Mouse (Mus musculus): ENCODE results near the gene S100a3. TPM values are rescaled to one million over a fixed set of nuclear protein-coding genes. Genes with fewer than 3 reads are reported as not detected.

S100a3 gene
- polyA plus RNA-seq (2012), result not detected in 2 replicates

DNA sequence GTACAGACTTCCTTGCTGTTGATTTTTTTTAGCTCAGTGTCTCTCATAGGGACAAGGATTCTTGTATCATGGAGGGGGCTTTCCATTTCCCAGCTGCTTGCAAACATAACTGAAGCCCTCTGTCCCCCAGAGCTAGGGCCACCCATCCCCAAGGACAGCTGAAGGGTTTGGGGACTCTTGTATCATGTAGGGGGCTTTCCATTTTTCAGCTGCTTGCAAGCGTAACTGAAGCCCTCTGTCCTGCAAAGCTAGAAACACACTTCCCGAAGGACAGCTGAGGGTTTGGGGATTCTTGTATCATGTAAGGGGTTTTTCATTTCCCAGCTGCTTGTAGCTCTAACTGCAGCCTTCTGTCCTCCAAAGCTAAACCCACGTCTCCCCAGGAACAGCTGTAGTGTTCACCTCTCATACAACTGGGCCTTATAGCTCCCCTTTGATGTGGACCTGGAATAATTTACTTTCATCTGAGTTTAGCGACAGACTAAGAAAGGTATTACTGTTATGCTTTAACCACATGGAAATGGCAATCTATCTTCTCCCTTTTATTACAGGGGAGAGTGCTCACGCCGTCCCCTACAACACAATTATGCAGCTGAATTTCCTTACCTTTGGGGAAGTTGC lies at the start of gene S100a3:
S100a3 (plus strand) TSS at position 571 of the 621 bp plus-strand sequence.
- TF ChIP-seq GATA1 (IDR thresholded peaks at IDR 0.05; ENCODE audit: low read length), result no peak

DNA sequence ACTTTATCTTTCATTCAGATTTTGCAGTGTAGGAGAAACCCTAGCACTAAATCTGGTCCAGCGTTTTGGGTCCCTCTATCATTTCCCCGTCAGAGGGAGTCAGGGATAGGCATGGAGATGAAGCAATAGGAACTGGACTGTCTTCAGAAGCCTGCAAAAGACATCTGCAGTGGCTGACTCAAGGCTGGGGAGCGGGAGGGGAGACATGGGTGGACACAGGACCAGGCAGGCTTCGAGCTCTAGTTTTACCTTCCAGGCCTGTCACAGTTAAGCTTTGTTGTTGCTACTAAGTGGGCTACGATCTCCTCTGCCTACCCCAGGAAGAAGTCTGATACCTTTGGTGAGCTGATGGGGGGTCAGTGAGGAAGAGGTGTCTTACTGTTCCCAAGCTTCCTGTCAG lies 48.1 kb upstream of the S100a3 start:
- TF ChIP-seq GATA1 (IDR thresholded peaks at IDR 0.05; ENCODE audit: low read length), result no peak

DNA sequence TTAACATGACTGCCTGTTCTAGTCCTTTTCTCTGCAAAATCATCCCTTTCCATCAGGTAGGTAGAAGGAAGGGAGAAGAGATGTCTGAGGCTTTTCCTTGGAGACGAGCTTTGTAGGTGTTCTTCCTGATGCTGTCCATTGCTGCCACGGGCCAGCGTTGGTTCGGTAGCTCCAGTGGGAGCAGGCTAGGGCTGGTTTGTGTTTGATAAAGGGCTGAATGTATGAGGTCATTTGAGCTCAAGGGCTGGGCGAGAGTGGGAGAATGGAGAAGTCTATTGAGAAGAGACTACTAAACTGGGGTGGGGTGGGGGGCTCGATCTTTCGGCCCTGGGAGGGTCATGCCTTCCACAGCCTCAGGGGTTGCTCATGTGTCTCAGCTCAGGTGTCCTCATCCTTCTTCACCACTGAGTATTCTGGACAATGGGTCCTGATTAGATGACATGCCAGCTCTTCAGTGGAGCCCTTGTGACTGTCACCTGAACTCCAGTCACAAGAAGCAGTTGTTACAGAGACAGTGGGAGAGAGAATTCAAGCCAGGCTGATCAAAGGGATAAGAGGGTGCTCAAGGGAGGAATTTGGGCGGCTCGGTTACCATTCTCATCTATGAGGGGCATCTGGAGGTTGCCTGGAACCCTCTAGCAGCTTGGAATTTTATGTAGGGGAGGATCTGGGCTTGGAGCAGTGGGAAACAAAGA lies 47.3 kb upstream of the S100a3 start:
- TF ChIP-seq GATA1 (IDR thresholded peaks at IDR 0.05; ENCODE audit: low read length), result no peak

DNA sequence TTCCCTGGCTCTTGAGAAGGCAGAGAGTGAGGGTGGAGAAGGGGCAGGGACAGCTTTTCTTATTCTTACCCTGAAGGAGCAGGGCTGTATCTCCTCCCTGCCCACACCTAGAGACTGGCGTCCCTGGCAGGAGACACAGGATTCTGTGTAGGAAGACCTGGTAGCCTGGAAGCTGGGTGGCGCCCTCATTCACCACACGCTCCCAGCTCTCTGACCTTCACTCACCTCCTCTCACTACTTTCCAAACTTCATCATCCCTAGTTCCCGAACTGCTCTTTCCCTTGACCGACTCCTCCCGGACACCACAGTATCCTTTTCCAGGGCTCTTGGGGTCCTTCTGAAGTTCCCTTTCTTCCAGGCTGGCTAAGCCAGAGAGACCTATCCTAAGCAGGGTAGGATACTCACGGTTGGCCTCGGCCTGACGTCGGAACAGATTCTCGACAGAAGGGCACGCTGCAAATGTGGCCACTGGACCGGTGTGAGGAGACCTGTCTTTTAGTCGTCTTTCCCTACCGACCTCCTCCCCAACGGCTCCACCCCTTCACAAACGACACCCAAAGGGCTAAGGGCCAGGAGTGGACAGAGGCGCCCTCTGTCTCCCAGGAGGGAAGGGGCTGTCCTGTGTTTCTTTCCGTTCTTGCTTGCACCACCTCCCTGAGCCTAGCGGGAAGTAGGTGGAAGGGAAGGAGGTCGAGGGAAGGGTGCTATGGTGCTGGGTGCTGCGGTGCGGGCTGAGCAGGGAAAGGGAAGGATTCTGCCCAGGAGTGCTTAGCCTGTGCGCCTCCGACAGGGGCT lies 46.4 kb upstream of the S100a3 start, which contains the start of the genes S100a1 and S100a13:
S100a1 (minus strand) TSS at position 597 of the 795 bp plus-strand sequence.
S100a13 (plus strand) TSS at position 640 of the 795 bp plus-strand sequence.
- no peak for TF ChIP-seq GATA1 (IDR thresholded peaks at IDR 0.05; ENCODE audit: low read length)

DNA sequence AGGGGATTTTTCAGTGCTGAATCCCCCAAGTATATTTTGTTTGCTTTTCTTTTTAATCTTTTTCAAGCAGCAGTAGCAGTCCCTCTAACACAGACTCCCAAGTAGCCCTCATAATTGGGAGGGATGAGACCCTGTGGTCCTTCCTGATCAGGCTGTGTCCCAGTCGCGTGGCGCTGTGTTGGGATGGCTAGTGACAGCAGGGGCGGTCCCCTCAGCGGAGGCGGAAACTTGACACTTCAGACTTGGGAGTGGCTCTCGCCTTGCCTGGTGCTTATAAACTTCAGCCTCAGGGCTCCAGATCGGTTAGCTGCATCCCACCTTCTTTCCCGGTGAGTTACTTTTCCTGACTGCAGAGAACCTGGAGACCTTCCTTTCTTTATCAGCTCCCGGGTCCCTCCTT lies 45.7 kb upstream of the S100a3 start:
- no peak for TF ChIP-seq GATA1 (IDR thresholded peaks at IDR 0.05; ENCODE audit: low read length)

GRCm38 (mm10) chr3:90515242-90515641 lies 45.1 kb upstream of the S100a3 start:
- no peak for TF ChIP-seq GATA1 (IDR thresholded peaks at IDR 0.05; ENCODE audit: low read length)

GRCm38 (mm10) chr3:90515789-90516188 lies 44.6 kb upstream of the S100a3 start:
- TF ChIP-seq GATA1 (IDR thresholded peaks at IDR 0.05; ENCODE audit: low read length), result no peak

- no peak for TF ChIP-seq GATA1 (IDR thresholded peaks at IDR 0.05; ENCODE audit: low read length)
Observed at GRCm38 (mm10) chr3:90517711-90518110, 42.7 kb upstream of the S100a3 start.

DNA sequence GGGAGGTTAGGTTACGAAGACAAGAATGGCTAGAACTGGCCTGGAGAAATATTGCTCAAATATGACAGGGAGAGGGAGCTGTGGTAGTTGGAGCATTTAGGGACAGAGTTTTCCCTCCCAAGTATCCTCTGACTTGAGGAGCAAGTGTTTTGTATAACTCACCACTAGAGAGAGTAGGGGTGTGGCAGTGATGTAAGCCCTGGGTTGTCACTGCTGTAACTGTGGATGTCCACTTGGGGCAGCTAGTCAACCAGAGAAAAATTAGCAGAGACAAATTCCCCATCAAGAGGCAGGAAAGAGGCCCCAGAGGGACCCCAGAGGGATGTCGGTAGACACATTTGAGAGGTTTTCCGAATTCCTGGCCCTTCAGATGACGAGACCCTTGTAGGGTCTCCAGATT lies 35.0 kb upstream of the S100a3 start:
- no peak for TF ChIP-seq GATA1 (IDR thresholded peaks at IDR 0.05; ENCODE audit: low read length)

DNA sequence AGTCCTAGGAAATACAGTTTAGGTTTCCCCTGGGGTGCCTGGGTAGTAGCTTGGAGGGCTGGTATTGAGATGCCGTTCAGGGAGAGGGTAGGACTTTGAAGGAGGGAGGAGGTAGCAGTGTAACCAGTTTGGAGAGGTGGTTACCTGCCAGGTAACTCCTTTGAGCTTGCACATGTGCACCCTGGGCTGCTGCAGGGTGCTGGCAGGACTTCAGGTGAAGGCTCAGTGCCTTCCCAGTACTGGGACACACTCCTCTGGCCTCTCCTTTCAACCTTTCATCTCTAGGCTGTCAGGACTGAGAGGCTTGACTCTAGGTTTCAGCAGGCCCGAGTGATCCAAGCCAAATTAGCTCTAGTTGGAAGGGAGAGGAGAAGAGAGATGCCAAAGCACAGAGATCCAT lies 34.3 kb upstream of the S100a3 start:
- TF ChIP-seq GATA1 (IDR thresholded peaks at IDR 0.05; ENCODE audit: low read length), result no peak

- TF ChIP-seq GATA1 (IDR thresholded peaks at IDR 0.05; ENCODE audit: low read length), result no peak
Observed at GRCm38 (mm10) chr3:90526580-90526979, 33.8 kb upstream of the S100a3 start, which contains the start of gene S100a14. S100a14 (plus strand) TSS chr3:90526856.

DNA sequence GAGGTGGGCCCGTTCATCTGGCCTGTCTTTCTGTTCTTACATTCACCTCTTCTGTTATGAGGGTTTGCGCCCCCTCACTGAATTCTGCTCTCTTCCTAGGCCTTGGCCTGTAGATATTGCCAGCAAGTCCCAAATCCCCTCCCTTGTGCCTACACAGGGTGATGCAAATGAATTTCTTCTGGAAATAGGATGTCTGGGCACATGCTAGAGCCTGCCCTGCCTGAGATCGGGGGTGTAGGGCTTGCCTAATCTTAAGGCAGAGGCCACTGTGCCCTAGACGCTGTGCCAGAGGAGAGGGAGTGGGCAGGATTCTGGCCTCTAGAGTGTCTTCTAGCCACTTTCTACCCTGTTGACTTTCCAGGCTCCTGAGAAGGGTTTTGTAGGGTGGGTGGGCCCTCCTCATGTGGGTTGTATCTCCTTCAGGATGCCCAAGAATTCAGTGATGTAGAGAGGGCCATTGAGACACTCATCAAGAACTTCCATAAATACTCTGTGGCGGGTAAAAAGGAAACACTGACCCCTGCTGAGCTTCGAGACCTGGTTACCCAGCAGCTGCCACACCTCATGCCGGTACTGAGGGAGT lies 33.0 kb upstream of the S100a3 start:
- no peak for TF ChIP-seq GATA1 (IDR thresholded peaks at IDR 0.05; ENCODE audit: low read length)

- TF ChIP-seq GATA1 (IDR thresholded peaks at IDR 0.05; ENCODE audit: low read length), result no peak
Observed at GRCm38 (mm10) chr3:90531713-90532112, 28.7 kb upstream of the S100a3 start.

- no peak for TF ChIP-seq GATA1 (IDR thresholded peaks at IDR 0.05; ENCODE audit: low read length)
Observed at GRCm38 (mm10) chr3:90535446-90535845, 24.9 kb upstream of the S100a3 start.

- no peak for TF ChIP-seq GATA1 (IDR thresholded peaks at IDR 0.05; ENCODE audit: low read length)
Observed at GRCm38 (mm10) chr3:90537141-90537904, 23.1 kb upstream of the S100a3 start, which contains the start of gene S100a16. S100a16 (plus strand) TSS chr3:90537254.

Measured in G1E-ER4 (cell line).